Mouse (Mus musculus) left cerebral cortex, postnatal 25 days (tissue): ENCODE results near the gene Aspn. TPM values are rescaled to one million over a fixed set of nuclear protein-coding genes. Genes with fewer than 3 reads are reported as not detected.
"Not testable (repeated sequence)": the region's sequence is repeated elsewhere in the genome, so short reads cannot be mapped to it uniquely, and the experiment has no call there.

Experiments used
- DNase-seq, 2 experiments: peaks; one replicate each; pipeline ENCODE4 v3.0.0; 2022; ENCODE audit warnings: low spot score in 2 of 2, mixed read lengths in 1 of 2
- intact Hi-C: fragments of 180-260 bp; cut with DNase I; formaldehyde crosslinking; loops from one replicate; pipeline ENCODE4 v1.15.1; 2025
- total RNA-seq, 2 experiments: library from RNA; stranded (reverse); gene quantifications; 2 replicates each; pipeline ENCODE4 v1.2.3; 2021

Gene Aspn
- total RNA-seq, 2 experiments from 2014 or later = 1.6 to 2.0 TPM

DNA sequence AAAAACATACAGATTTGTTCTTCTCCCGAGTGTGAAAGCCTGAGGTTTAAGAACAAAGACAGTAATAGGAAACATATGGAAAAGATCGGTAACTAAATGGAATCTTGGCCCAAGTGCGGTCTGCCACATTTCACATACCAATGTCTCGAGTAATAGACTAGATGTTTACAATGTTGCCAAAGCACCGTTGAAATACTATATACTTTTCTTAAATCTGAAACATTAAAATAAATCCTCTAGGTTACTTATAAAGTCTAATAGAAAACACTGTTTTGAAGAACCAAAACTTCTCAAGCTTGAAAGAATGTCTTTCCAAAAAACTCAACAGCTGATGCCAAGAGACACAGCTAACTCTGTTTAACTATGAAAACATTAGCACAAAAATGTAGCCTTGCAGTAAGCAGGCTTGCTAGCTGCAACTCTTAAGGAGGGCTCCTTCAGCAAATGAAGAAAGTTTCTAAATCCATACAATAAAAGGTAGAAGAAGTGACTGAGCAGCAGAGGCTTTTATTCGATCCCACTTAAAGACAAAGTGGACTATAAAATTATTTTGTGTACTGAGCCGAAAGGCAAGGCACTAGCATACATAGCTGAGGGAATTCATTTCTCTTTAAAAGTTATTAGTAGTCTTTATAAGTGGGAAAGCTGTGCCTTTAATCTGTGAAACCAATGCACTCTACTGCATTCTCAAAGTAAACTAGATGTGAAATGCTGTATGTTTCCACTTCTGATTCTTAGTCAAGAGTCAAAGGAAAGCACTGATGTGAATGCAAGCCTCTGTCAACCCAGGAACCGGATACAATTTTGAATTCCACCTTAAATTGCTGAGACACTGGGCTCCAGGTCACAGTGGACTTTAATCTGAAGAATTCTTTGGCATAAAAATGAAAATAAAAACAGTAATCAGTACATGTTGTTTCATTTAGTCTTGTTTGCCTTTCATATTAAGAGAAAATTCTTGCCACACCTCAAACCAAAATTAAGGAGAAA is 37.6 kb downstream of the Aspn start, which contains the start of gene Omd:
Gene Omd (plus strand): TSS at position 922 of the 990 bp plus-strand sequence.
- intact Hi-C loops = no loop called here

DNA sequence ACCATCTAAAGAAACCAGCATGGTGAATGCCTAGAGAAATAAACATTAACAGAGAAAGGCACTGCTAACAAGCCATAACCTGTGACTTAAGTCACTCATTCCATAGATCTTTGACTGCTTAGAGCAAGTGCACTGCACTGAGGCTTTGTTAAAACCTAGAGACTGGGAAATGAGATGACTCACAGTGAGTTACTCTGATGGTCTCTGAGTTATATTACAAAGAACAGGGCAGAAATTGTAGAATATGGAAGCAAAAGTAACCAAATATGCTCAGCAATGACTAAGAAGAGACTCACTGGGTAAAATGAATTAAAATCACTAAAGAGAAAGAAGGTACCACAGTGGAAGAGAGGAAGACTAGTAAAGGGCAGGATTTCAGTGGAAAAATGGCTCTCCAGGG is 39.6 kb downstream of the Aspn start:
- DNase-seq = no peak
- intact Hi-C loops = no loop called here

More for the DNA sequence above, 37.6 kb downstream of the Aspn start, which contains the start of gene Omd:
- DNase-seq = no peak

DNA sequence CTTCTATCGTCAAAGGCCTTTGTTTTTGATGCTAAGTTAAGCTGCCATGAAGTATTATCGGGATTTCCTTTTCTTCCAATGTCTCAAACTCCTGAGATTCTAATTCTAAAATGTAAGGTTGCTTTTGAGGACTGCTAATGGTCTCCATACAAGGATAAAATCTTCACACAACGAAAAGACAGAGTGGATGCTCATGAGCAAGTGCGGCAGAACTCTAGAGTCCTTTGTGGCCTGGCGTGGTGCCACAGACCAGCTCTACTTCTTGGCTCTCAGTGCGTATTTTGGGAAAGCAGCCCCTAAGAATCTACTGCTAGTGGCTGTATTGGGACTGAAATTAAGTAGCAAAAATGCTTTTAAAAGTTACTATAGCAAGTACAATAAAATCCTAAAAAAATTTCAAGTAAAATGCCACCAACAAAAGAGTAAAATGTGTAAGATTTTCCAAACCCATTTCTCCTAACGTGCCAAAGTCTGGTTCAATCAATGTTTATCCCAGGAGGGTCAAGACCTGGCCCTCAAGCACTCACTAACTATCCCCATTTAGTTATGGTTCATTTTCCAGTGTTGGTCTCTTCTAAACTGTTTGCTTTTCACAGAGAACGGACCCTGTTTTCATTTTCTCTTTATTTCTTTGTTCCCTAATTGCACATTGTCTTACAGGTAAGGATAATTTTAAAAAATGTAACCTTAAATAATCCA is 40.2 kb downstream of the Aspn start:
- DNase-seq = no peak
- intact Hi-C loops = no loop called here

DNA sequence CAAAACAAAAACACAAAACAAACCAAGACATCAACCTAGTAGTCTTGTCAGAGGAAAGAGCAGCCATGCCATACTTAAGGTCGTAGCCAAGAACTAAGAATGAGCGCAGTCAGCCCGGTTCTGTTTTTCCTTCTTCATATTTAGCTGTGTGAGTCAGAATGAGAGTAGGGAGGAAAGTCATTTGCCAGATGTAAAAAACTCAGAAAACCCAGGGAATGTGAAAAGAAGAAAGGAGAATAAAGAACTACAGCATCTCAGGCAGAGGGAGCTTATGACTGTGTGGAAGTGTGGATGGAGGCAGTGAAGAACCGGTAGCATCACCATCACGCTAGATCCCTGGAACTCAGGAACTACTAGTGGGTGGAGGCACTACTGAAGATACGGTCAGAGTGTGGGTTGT is 41.8 kb downstream of the Aspn start:
- intact Hi-C loops = no loop called here
- DNase-seq = peak in 1 of 2 experiments; percentile 28

DNA sequence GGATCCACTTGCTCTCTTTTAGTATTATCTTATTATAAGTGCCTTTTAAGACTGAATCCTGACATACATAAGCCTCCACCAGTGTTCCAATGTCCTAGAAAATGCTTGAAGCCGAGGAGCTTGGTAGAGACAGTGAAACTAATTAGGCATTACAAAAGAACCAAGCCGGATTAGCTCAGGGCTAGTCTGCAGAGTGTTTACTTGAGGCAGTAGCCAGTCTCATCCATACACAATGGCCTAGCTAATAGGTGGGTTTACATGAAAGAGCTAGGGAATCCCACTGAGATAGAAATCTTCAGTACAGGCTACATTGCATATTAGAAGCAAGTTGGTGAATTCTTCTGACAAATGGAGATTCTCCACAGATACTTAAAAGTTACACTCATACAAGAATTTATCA is 58.3 kb downstream of the Aspn start:
- intact Hi-C loops = not testable (repeated sequence)

DNA sequence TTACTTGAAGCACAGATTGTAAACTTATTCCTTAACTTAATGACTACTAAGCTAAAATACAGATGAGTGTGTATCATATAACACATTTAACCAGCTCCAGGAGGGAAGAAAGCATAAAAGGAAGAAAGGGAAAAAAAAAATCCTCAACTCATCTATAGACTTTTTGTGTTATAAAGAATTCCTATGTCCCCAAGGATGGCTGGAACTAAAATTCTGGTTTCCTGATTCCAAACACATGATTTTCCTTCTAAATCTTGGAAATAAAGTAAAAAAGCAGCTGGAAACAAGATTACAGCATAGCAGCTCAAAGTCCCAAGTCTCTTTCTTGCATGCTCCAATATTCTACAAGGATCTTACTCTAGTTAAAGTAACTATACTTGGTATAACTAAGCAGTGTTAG is 59.4 kb downstream of the Aspn start:
- intact Hi-C loops = no loop called here
- no peak for DNase-seq

More for the DNA sequence above, 58.3 kb downstream of the Aspn start:
- not testable (repeated sequence) for DNase-seq

DNA sequence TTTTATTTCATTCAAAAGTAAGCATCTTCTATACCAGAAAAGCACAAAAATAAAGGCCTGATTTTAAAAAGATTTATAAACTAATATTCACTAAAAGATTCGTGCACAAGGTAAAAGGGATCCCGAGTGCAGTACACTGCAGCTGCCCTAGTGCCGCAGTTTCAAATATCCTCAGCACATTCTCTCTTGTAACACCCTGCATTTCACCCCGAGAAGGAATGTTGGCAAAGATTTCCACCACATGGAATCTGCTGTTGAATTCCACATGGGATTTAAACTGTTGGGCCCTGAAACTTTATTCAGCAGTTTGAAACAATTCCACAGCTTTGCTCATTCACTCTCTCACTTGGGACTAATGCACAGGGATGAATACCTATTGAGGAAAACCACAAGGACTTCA is 63.5 kb downstream of the Aspn start, which contains the start of gene Ogn:
Gene Ogn (plus strand): TSS at position 333 of the 400 bp plus-strand sequence.
- intact Hi-C loops = no loop called here
- DNase-seq = peak in 1 of 2 experiments; percentile 10

DNA sequence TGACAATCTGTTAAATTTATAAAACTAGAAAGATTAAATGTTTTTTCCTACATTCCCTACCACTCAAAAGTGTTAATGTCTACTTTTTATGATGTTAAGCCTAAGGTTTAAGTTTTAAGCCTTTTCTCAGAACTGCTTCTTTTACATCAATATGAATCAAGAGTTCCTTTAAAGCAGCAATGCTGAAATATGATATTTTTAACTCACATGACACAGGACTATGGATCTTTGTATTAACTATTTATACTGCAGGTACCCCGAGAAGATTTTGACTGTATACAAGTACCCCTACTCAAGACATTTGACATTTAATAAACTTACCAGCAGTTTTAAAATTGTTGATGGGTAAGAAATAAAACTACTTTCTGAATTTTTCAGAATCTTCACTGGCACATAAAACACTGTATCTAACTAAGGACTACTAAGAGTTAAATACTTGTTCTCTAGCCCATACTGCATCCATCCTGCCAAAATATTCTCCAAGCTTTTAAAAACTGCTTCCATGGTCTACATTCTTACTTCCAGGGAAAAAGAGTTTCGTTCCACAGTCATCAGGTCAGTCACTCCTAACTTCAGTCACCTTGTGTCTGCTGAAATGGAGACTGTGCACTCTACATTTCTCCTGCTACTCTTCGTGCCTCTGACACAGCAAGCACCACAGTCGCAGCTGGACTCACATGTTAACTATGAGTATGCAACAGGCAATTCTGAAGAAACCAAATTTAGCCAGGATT is 64.5 kb downstream of the Aspn start:
- intact Hi-C loops = no loop called here
- no peak for DNase-seq

DNA sequence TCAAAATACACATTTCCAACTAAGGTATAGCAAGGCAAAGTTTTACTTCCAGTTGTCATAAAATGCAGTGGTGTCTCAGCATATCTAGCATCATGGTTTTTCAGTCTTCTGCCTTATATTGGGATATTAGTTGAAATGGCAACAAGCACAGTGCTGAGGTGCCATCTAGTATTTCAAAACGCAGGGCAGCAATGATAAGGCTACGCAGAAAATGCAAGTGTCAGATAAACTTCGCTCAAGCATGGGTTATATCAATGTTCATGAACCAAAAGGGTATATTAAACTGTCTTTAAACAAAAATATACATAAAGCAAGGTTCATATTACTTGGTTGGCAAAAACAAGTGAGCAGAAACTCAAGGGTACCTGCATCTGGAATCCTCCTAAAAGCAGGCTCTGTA is 72.8 kb downstream of the Aspn start:
- intact Hi-C loops = no loop called here
- DNase-seq = no peak

Other genes starting within 250 kb of the Aspn start
- gene Fgd3, start 224.1 kb upstream of the Aspn start, total RNA-seq = 1 to 10 TPM; 6.3 to 6.8 TPM
- gene Bicd2, start 202.9 kb upstream of the Aspn start, total RNA-seq = 10 to 100 TPM; 48.5 to 51.0 TPM
- 10 to 100 TPM; 14.8 to 16.8 TPM for gene Ippk, start 123.2 kb upstream of the Aspn start, total RNA-seq
- 1 to 10 TPM; 1.6 to 1.9 TPM for gene Tes3-ps, start 51.1 kb upstream of the Aspn start, total RNA-seq
- gene Ecm2, start 39.6 kb upstream of the Aspn start, total RNA-seq = 1 to 10 TPM; 2.3 to 2.7 TPM
- 1 to 10 TPM; 1.6 to 2.0 TPM for gene Omd, start 38.0 kb downstream of the Aspn start, total RNA-seq
- gene Ogn, start 63.6 kb downstream of the Aspn start, total RNA-seq = 1 to 10 TPM; 5.4 to 7.1 TPM
- gene Cenpp, start 108.3 kb downstream of the Aspn start, total RNA-seq = under 1 TPM; 0.39 to 0.53 TPM
- 10 to 100 TPM; 25.4 to 31.7 TPM for gene Nol8, start 108.6 kb downstream of the Aspn start, total RNA-seq
- 10 to 100 TPM; 63.4 to 66.9 TPM for gene Iars, start 137.7 kb downstream of the Aspn start, total RNA-seq